Mouse (Mus musculus) embryo, embryonic 9.5 days (tissue): ENCODE measurements at regions not wholly inside any gene's neighbourhood (a gene's known extent, or its start where the extent isn't known, plus 50 kb on each side); places are given as distances from the start of the nearest gene placed in this dataset.

Experiments
- DNase-seq: peaks from one replicate; pipeline ENCODE4 v3.0.0-alpha.2; 2017; ENCODE audit errors: extremely low spot score

DNA sequence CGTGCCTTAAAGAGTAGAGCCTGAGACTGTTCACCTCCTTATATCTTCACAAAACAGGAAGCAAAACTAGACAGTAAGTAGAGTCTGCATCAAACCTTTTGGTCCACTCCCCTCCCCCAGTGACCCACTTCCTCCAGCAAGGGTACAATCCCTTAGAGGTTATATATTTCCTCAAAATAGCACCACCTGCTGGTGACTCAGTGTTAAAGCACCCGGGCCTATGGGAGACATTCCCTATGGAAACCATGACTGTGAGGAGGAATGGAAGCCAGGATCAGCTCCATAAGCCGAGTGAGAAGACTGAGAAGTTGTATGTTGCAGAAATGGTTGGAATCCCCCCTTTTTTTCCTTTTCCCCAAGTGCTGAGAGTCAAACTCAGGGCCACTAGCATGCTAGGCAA, 66.5 kb upstream of the 4931429L15Rik start:
- DNase-seq = no peak

DNA sequence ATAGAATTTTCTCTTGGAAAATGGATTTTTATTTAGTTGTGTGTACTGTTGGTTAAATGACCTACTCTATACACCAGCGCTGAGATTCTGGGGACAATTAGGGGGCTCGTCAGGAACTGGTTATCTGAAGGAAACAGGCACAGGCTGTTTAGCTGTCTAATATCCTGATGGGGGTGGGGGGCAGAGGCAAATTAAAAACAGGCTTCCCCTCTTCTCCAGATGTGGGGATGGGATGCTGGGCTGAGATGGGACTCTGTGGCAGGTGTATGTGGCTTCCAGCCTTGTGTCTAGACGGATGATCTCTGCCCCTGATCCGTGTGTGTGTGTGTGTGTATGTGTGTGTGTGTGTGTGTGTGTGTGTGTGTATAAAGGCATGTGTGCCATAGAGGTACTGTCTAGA, 61.6 kb upstream of the 4931429L15Rik start:
- DNase-seq = no peak

- no peak for DNase-seq
Observed at GRCm38 (mm10) chr9:46379453-46379852, 59.7 kb upstream of the 4931429L15Rik start.

DNA sequence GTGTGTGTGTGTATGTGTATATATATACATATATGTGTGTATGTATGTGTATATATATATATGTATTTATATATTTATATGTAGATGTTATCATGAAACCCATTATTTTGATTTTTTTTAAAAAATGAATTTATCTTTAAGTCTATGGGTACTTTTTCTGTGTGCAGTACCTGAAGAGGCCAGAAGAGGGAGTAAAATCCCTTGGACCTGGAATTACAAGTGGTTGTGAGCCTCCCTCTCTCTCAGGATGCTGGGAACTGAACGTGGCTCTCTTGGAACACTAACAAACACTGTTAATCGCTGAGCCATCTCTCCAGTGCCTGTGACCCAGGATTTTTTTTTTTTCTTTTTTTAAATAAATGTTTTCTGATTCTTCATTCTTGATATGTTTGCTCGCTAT, 58.6 kb upstream of the 4931429L15Rik start:
- DNase-seq = no peak
